Mouse (Mus musculus) heart, adult 2 months (tissue): ENCODE measurements at regions not wholly inside any gene's neighbourhood (a gene's known extent, or its start where the extent isn't known, plus 50 kb on each side); places are given as distances from the start of the nearest gene placed in this dataset.
"Not testable (repeated sequence)": the region's sequence is repeated elsewhere in the genome, so short reads cannot be mapped to it uniquely, and the experiment has no call there.

Experiments used
- DNase-seq, 2 experiments: peaks; one replicate each; pipeline ENCODE4 v3.0.0; 2021
- H3K27ac ChIP-seq: fragments of 200-600 bp; 2 replicates; pipeline ENCODE4 v1.8.1; 2022
- H3K27me3 ChIP-seq: fragments of 200-500 bp; 2 replicates; pipeline ENCODE4 v1.6.1; 2012; ENCODE audit warnings: mild to moderate bottlenecking, low read length, inconsistent platforms, mixed read lengths; ENCODE audit not compliant: control insufficient read depth, insufficient read depth
- H3K36me3 ChIP-seq: fragments of 200-500 bp; 2 replicates; pipeline ENCODE4 v1.6.1; 2012; ENCODE audit warnings: low read length, inconsistent platforms; ENCODE audit not compliant: control insufficient read depth, insufficient read depth
- H3K4me1 ChIP-seq: fragments of 200-500 bp; 2 replicates; pipeline ENCODE4 v1.6.1; 2011; ENCODE audit warnings: low read length; ENCODE audit not compliant: control insufficient read depth, insufficient read depth
- H3K4me3 ChIP-seq: fragments of 200-600 bp; 2 replicates; pipeline ENCODE4 v1.8.1; 2022
- H3K79me2 ChIP-seq: fragments of 200-500 bp; replicated peaks from 2 replicates; pipeline ENCODE4 v1.6.1; 2012; ENCODE audit warnings: mild to moderate bottlenecking, inconsistent platforms, low read length, moderate library complexity, mixed read lengths; ENCODE audit not compliant: control insufficient read depth, insufficient read depth
- H3K9ac ChIP-seq: fragments of 200-500 bp; 2 replicates; pipeline ENCODE4 v1.6.1; 2012; ENCODE audit warnings: low read depth, mild to moderate bottlenecking, control low read depth, inconsistent platforms, low read length, mixed read lengths
- CTCF ChIP-seq: fragments of 200-600 bp; IDR thresholded peaks from 2 replicates; pipeline ENCODE4 v1.8.1; 2022; ENCODE audit warnings: antibody characterized with exemption, mild to moderate bottlenecking, moderate library complexity
- EP300 ChIP-seq: fragments of 200-500 bp; IDR thresholded peaks from 2 replicates; pipeline ENCODE4 v1.6.1; 2011; ENCODE audit warnings: low read depth, low read length, control low read depth; ENCODE audit not compliant: insufficient read depth
- POLR2A ChIP-seq: fragments of 200-500 bp; IDR thresholded peaks from 2 replicates; pipeline ENCODE4 v1.6.1; 2011; ENCODE audit warnings: mild to moderate bottlenecking, low read depth, low read length, control low read depth; ENCODE audit not compliant: insufficient read depth
- WGBS: fragments of 180-500 bp; shearing (Covaris S2); methylation state at CpG from one replicate; pipeline ENCODE4 v1.1.7; 2018; 5-methylcytosine and 5-hydroxymethylcytosine counted together
- intact Hi-C: fragments of 180-260 bp; cut with DNase I; formaldehyde crosslinking; loops from one replicate; pipeline ENCODE4 v1.15.1; 2025

- no peak for DNase-seq
- H3K4me1 ChIP-seq: no peaks in the 10 kb centered on the region
- no peaks in the 10 kb centered on the region for H3K27me3 ChIP-seq
- no peak overlapping the region for H3K9ac ChIP-seq
- 82% methylated on average over 10 of the region's 10 CpGs for WGBS
- no peak overlapping the region for H3K4me3 ChIP-seq
- no peaks in the 10 kb centered on the region for H3K79me2 ChIP-seq
- no peak for TF ChIP-seq CTCF
- no peak for TF ChIP-seq EP300
- TF ChIP-seq POLR2A: no peak
- H3K36me3 ChIP-seq: no peaks in the 10 kb centered on the region
- no peak overlapping the region for H3K27ac ChIP-seq
- intact Hi-C loops: no loop called here
Measured at GRCm38 (mm10) chr17:4875086-4876046, 118.8 kb upstream of the Arid1b start.

- H3K79me2 ChIP-seq: no peaks in the 10 kb centered on the region
- no peak for TF ChIP-seq CTCF
- TF ChIP-seq POLR2A: no peak
- TF ChIP-seq EP300: no peak
- DNase-seq: no peak
- H3K36me3 ChIP-seq: no peaks in the 10 kb centered on the region
- H3K9ac ChIP-seq: no peak overlapping the region
- H3K4me3 ChIP-seq: no peak overlapping the region
- WGBS: 88% methylated on average over 4 of the region's 4 CpGs
- no peak overlapping the region for H3K27ac ChIP-seq
- intact Hi-C loops: no loop called here
- no peaks in the 10 kb centered on the region for H3K4me1 ChIP-seq
- H3K27me3 ChIP-seq: no peaks in the 10 kb centered on the region
Measured at GRCm38 (mm10) chr17:4876431-4876830, 117.7 kb upstream of the Arid1b start.

GRCm38 (mm10) chr17:4881473-4881872 is 112.7 kb upstream of the Arid1b start:
- Histone ChIP-seq H3K27ac (no peak overlapping the region), H3K4me1 (no peaks in the 10 kb centered on the region), H3K9ac (no peak overlapping the region), H3K36me3 (no peaks in the 10 kb centered on the region), H3K4me3 (no peak overlapping the region), H3K79me2 (no peaks in the 10 kb centered on the region), H3K27me3 (no peaks in the 10 kb centered on the region)
- no peak for TF ChIP-seq POLR2A
- DNase-seq: no peak
- intact Hi-C loops: no loop called here
- WGBS: 68% methylated on average over 5 of the region's 5 CpGs

GRCm38 (mm10) chr17:4884083-4884482 is 110.0 kb upstream of the Arid1b start:
- Histone ChIP-seq H3K79me2 (no peaks in the 10 kb centered on the region), H3K36me3 (no peaks in the 10 kb centered on the region), H3K9ac (no peak overlapping the region), H3K27ac (no peak overlapping the region), H3K4me3 (no peak overlapping the region), H3K27me3 (no peaks in the 10 kb centered on the region), H3K4me1 (no peaks in the 10 kb centered on the region)
- 87% methylated on average over 2 of the region's 2 CpGs for WGBS
- TF ChIP-seq EP300 (no peak), POLR2A (no peak), CTCF (no peak)
- no peak for DNase-seq
- intact Hi-C loops: no loop called here

GRCm38 (mm10) chr17:4884761-4885160 is 109.4 kb upstream of the Arid1b start:
- Histone ChIP-seq H3K9ac (no peak overlapping the region), H3K27me3 (no peaks in the 10 kb centered on the region), H3K36me3 (no peaks in the 10 kb centered on the region), H3K4me3 (no peak overlapping the region), H3K27ac (no peak overlapping the region), H3K4me1 (no peaks in the 10 kb centered on the region), H3K79me2 (no peaks in the 10 kb centered on the region)
- 74% methylated on average over 3 of the region's 3 CpGs for WGBS
- DNase-seq: no peak
- intact Hi-C loops: no loop called here
- TF ChIP-seq CTCF: peak; percentile 45
- TF ChIP-seq EP300: no peak

- 85% methylated on average over 12 of the region's 12 CpGs for WGBS
- H3K36me3 ChIP-seq, H3K27me3 ChIP-seq, intact Hi-C loops, DNase-seq, H3K27ac ChIP-seq, H3K79me2 ChIP-seq, H3K4me1 ChIP-seq, H3K4me3 ChIP-seq, H3K9ac ChIP-seq: not testable (repeated sequence)
Measured at GRCm38 (mm10) chr17:4887331-4887730, 106.8 kb upstream of the Arid1b start.
